Mouse (Mus musculus) frontal cortex, postnatal 36 days (tissue): ENCODE results near the gene Tmprss13.

Experiments used
- DNase-seq, 2 experiments: peaks; one replicate each; pipeline ENCODE4 v3.0.0; 2022; ENCODE audit warnings: low spot score in 2 of 2

Tmprss13 gene

DNA sequence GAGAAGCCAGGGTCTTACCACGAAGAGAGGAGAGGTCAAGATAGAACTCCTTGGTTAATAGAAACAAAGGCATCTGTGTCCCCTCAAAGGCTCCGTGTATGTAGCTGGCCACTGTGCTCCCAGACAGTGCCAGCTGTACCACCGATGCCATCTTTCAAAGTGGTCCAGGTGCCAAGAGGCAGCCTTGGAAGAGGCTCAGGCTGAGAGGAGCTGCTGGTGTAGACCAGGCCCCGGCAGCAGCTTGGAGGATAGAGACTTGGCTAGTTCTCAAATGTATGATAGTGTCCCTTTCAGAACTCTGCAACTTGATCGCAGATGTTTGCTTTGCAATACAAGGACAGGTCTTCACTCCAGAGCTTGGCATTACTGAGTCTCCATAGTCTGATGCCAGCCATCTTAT, 63.4 kb downstream of the Tmprss13 start:
- no peak for DNase-seq

DNA sequence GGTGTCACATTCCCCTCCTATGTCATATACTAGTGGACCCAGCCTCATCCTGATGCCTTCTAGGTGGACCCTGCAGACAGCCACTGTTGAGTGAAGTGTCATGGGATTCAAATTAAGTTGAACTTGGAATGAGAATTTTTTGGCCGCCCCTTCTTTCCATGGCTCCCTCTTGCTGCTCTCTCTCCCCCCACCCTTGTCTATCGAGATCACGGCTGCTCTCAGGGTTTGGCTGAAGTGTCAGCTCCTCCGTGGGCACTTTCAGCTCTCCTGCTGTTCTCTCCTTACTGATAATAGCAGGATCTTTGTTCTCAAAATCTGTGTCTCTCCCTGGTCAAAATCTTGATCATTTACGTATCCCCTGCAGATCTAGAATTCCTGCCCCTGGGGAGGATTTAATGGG, 63.9 kb downstream of the Tmprss13 start:
- peak in 1 of 2 experiments; percentile 15 for DNase-seq

DNA sequence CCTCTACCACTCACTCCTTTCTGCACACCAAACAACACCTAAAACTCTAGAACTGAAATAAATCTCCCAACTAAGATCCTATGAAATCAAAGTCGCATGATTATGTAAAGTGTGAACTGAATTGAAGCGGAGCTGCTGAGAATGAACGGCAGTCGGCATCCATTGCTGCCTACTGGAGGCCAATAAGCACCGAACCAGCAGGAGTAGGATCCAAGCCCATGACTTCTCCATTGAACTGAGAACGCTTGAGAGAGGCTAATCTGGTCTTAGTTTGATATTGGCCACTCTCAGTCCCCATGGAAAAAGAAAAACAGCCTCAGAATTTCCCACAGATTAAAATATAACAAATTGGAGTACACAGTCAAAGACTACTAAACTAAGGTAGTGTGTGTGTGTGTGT, 65.0 kb downstream of the Tmprss13 start:
- DNase-seq = no peak

DNA sequence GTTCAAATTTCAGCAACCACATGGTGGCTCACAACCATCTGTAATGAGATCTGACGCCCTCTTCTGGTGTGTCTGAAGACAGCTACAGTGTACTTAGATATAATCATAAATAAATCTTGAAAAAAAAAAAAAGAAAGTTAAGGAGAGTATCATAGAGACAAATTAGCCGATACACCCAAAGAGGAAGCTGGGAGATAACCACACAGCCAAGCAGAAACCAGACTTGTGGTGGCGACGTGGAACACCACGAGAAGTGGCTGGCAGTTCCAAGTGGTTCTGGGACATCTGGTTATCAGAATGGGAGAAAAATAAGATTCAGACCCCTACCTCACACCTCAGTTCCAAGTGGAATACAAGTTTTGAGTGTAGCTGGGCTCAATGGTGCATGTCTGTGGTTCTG, 67.8 kb downstream of the Tmprss13 start:
- DNase-seq = no peak

DNA sequence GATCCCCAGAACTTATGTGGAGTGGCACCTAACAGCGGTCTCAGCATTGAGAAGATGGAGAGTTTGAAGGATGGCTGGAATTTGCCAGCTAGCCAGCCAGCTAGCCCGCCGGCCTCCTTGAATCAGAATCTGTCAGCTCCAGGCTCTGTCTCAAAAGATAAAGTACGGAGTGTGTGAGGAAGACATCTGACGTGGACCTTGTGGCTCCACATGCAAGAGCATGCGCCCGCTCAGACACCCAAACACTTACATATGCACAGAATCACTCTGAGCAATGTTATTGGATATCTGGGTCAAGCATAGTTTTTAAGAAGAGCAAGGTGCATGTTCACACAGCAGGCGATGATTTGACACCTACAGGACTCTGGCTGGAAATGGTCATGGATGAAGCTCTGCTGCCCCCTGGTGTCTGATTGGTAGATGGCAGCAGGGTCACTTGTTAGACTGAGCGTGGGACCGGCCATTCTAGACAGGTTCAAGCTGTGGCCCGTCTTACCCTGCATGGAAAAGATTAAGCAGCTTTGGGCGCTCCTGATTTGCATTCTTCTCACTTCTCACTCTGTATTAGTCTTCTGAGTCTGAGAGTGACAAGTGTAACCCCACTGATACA, 69.6 kb downstream of the Tmprss13 start:
- peak; percentile 92 to 94 for DNase-seq

DNA sequence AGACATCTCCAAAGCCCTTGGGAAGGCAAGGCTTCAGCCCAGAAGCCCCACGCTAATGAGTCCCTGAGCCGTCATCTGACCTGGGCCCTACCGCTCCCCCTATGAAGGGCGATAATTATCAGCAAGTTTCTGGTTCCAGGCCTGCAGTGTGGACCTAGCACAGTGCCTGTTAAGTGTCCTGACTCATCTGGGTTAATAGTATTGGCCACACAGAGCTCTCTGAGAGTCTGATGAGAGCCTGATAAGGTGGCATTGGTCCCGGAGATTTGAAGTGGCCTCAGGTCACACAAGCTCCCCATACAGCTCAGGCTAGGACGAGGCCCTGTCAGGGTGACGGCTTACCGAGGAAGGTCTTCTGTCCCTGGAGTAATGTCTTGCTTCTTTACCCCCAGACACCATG, 70.7 kb downstream of the Tmprss13 start:
- no peak for DNase-seq

DNA sequence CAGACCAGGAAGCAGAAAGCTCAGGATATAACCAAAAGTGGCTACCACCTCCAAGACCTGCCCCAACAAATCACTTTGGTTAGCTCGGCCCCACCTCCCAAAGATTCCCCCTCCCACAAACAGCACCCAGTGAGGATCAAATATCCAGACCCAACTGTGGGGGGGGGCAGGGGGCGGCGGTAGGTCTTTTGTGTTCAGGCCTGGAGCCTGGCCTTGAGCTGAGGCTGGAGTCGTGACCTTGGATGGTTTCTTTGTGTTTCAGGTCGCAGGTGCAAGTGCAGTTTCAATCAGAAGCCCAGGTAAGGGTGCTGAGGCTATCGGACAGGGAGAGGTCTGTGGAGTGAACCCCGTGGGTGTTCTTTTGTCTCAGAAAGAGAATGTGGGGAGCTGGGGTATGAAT, 72.4 kb downstream of the Tmprss13 start:
- no peak for DNase-seq

DNA sequence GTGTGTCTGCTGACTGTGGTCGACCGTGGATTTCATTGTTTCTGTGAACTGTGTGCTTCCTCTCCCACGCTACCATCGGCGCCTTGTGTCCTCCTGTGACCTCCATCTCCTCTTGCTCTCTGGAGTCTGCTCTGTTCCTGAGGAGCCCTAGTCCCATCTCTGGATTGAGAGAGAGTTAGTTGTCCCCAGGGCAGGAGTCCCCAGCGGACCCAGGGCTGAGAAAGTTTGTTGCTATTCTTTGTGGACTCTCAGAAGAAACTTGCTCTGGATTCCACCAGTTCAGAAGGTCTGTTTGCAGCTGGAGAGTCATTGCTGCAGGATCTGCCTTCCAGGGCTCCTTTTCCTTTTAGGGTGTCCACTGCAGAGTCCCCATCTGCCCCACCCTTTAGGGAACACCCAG, 76.3 kb downstream of the Tmprss13 start:
- DNase-seq = no peak

DNA sequence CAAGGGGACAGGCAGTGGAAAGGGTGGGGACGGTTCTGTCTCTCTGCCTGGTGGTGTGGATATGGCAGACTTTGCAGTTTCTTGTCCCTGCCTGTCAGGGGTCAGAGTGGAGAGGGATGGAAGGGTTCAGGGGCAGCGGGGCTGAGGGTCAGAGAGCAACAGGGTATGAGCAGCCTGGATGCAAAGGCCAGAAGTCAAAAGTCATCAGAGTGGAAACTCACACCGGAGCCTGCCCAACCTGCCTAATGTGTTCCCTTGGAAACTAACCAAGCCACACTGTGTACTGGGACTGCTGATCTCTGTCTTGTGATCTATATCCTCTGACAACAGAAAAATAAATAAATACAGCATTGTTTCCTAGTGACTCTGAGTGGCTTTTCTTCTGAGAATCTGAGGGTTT, 76.9 kb downstream of the Tmprss13 start:
- DNase-seq = no peak
